Mouse (Mus musculus) megakaryocyte, embryonic 14.5 days (primary cell): ENCODE data around the gene Man1c1. TPM values are rescaled to one million over a fixed set of nuclear protein-coding genes. Genes with fewer than 3 reads are reported as not detected.

Source experiments
- H3K27me3 ChIP-seq: replicated peaks from 2 replicates; pipeline ENCODE3; 2012; ENCODE audit warnings: inconsistent platforms
- H3K36me3 ChIP-seq: replicated peaks from 2 replicates; pipeline ENCODE3; 2012; ENCODE audit warnings: low read length, inconsistent platforms, mixed read lengths
- H3K4me1 ChIP-seq: 2 replicates; pipeline ENCODE4 v1.6.1; 2012; ENCODE audit warnings: inconsistent platforms
- H3K4me3 ChIP-seq: replicated peaks from 2 replicates; pipeline ENCODE3; 2012; ENCODE audit warnings: moderate library complexity, mild to moderate bottlenecking, inconsistent platforms
- H3K9me3 ChIP-seq: 2 replicates; pipeline ENCODE4 v1.6.1; 2012; ENCODE audit warnings: inconsistent platforms
- FLI1 ChIP-seq: IDR thresholded peaks from 2 replicates; pipeline ENCODE4 v1.6.1; 2012; ENCODE audit warnings: low read length, inconsistent platforms, mixed read lengths
- GATA1 ChIP-seq: IDR thresholded peaks from 3 replicates; pipeline ENCODE4 v1.6.1; 2012; ENCODE audit warnings: mixed read lengths, low read length, inconsistent platforms, borderline replicate concordance
- polyA plus RNA-seq: library from polyadenylated mRNA; stranded (reverse); fragments of >175 nt; gene quantifications from 2 replicates; pipeline ENCODE4 v1.2.3, GENCODE M21; 2012; ENCODE audit warnings: low replicate concordance; ENCODE audit not compliant: insufficient read depth

The Man1c1 gene
- polyA plus RNA-seq, 1 experiment = 5.9 TPM

- H3K4me3 ChIP-seq = no peak overlapping the region
- peaks cover 82% of the 10 kb centered on the region for H3K27me3 ChIP-seq
- H3K36me3 ChIP-seq = no peaks in the 10 kb centered on the region
- TF ChIP-seq GATA1 = no peak
- TF ChIP-seq FLI1 = no peak
- H3K4me1 ChIP-seq = no peaks in the 10 kb centered on the region
- H3K9me3 ChIP-seq = peaks cover 11% of the 10 kb centered on the region
These were observed 126.8 kb downstream of the Man1c1 start for GRCm38 (mm10) chr4:134577281-134577680.

DNA sequence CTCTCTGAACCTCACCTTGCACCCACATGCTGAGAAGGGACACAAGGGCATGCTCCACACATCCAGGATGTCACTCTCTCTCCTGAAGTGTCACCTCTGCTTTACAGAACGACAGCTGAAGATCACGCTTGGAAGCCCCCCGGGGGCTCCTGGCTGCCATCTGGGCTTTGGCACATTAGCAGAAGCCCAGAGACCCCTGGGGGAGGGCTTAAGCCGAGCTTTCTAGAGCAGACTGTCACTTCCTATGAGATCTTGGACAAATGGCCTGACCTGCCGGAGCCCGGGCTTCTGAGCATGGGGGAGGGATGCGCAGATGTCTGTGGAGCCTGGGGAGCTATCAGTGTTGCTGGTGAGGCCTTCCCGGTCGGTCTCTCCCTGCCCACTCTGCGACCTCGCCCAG is 128.6 kb downstream of the Man1c1 start:
- no peak overlapping the region for H3K4me3 ChIP-seq
- H3K9me3 ChIP-seq = peaks cover 11% of the 10 kb centered on the region
- H3K27me3 ChIP-seq = peaks cover 81% of the 10 kb centered on the region
- no peaks in the 10 kb centered on the region for H3K36me3 ChIP-seq
- H3K4me1 ChIP-seq = no peaks in the 10 kb centered on the region
- TF ChIP-seq FLI1 (no peak), GATA1 (no peak)

- TF ChIP-seq GATA1 (no peak), FLI1 (no peak)
- H3K27me3 ChIP-seq = peaks cover 80% of the 10 kb centered on the region
- no peak overlapping the region for H3K4me3 ChIP-seq
- H3K4me1 ChIP-seq = peaks cover 6% of the 10 kb centered on the region
- no peaks in the 10 kb centered on the region for H3K36me3 ChIP-seq
- H3K9me3 ChIP-seq = peaks cover 15% of the 10 kb centered on the region
These were observed 131.4 kb downstream of the Man1c1 start for GRCm38 (mm10) chr4:134572449-134573300.

DNA sequence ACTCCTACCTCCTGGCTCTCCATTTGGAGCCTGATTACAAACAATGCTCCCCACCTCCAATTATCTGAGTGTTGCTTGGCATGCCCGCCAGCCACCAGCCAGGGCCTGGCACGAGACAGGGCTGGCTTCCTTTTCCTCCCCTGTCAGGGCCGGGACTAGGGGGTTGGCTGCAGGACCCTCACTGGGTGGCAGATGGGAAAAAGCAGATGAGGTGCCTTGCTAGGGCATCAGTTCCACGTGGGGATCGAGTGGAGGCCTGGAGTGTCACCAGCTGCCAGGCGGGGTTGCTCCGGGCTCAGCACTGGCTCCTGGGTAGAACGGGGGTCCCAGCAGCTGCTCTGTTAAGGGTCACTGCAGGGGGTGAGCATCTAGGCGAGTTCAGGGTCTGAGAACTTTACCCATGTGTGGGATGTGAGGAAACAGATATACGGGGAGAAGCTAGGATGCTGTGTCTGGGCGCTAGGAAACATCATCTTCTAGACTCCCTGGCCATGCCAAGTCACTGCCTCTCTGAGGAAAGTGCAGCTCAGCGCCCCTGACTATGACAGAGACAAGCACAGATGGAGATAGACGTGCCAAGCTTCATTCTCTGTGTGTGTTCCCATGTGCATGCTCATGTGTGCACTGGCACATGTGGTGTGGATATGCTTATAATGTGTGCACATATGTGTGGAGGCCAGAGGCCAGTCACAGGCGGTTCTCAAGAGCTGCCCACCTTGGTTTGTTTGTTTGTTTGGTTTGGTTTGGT is 133.2 kb downstream of the Man1c1 start:
- H3K9me3 ChIP-seq = peaks cover 22% of the 10 kb centered on the region
- TF ChIP-seq GATA1 (no peak), FLI1 (no peak)
- H3K36me3 ChIP-seq = no peaks in the 10 kb centered on the region
- peaks cover 6% of the 10 kb centered on the region for H3K4me1 ChIP-seq
- no peak overlapping the region for H3K4me3 ChIP-seq
- H3K27me3 ChIP-seq = peaks cover 75% of the 10 kb centered on the region

DNA sequence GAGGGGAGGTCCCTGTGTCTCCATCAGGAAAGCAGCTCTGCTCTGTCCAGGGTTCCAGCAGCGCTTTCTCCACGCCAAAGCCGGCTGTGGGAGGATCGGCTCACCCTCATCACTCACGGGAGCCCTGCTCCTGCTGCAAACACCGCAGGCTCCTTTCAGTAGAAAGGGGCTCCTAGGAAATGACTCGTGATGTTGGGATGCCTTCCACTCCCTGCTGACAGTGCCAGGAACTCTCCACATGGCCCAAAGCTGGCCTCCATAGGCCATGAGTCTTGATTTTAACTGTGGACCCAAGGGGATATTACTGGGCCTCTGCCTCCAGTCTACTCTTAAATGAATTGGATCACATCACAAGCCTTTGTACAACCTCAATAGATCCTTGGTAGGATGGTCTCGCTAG is 134.3 kb downstream of the Man1c1 start:
- TF ChIP-seq GATA1 (no peak), FLI1 (no peak)
- Histone ChIP-seq H3K4me1 (peaks cover 6% of the 10 kb centered on the region), H3K27me3 (peaks cover 71% of the 10 kb centered on the region), H3K4me3 (no peak overlapping the region), H3K36me3 (peaks cover 4% of the 10 kb centered on the region), H3K9me3 (peaks cover 33% of the 10 kb centered on the region)

DNA sequence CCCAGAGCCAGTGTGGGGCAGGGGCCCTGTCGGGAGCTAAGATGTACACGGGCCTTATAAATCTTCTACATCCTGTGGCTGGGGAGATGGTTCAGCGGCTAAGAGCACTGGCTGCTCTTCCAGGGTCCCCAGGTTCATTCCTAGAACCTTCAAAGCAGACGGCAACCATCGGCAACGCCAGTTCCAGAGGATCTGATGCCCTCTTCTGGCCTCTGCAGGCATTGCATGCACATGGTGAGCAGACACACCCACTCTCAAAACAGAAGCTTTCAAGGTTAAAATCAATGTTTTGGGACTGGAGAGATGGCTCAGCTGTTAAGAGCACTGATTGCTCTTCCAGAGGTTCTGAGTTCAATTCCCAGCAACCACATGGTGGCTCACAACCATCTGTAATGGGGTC is 134.9 kb downstream of the Man1c1 start:
- Histone ChIP-seq H3K27me3 (peaks cover 71% of the 10 kb centered on the region), H3K4me1 (peaks cover 6% of the 10 kb centered on the region), H3K36me3 (peaks cover 4% of the 10 kb centered on the region), H3K4me3 (no peak overlapping the region), H3K9me3 (peaks cover 34% of the 10 kb centered on the region)
- no peak for TF ChIP-seq GATA1
- TF ChIP-seq FLI1 = no peak

DNA sequence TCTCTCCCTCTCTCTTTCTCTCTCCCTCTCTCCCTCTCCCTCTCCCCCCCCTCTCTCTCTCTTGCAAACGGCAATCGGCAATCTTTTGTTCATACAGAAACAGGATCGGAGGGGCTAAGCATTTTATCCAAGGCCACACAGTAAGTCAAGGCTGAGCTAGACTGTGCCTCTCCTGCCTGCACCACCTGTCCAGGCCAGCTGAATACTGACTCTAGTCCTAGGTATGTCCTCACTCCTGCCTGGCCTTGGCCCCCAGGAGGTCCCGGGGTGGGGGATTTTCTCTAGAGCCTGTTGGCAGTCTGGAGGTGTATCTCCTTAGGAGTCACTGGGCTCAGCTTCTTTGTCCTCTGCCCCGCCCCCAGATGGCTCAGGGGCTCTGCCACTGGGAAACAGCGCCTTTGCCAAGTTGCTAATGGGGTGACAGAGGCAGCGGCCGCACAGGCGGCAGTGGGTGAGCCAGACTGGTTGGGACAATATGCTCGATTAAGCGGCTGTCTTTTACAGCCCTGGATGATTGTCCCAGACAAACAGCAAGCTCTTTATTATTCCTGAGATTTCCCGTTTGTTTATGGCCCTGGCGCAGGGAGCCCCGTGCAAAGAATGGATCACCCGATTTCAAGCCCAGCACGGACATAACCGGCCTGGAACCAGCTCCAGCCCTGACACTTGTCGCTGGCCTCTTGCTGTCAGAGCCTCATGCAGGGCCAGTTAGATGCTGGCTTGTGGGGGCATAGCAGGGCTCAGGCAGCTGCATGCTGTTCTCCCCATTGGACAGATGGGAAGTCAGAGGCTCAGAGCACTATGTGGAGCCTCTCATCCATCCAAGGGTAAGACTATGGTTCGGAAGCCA is 136.5 kb downstream of the Man1c1 start:
- Histone ChIP-seq H3K9me3 (peaks cover 28% of the 10 kb centered on the region), H3K27me3 (peaks cover 75% of the 10 kb centered on the region), H3K4me3 (no peak overlapping the region), H3K36me3 (peaks cover 7% of the 10 kb centered on the region), H3K4me1 (peaks cover 6% of the 10 kb centered on the region)
- no peak for TF ChIP-seq FLI1
- no peak for TF ChIP-seq GATA1

DNA sequence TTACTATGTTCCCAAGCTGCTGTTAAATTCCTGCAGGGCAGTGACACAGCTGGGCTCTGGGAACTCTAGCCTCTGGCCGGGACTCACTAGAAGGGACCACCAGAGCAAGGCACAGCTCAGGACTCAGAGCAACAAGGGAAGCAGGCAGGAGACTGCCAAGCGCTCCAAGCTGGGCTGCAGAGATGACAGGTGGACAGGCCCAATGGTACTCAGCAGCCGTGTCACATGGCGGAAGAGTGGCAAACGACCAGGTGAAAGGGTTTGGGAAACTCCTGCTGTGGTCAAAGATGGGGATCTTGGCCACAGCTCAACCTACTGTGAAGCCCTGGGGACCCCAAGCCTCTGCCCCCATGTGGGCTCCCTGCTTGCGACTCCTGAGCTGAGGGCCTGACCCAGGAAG is 140.0 kb downstream of the Man1c1 start:
- H3K36me3 ChIP-seq = peaks cover 7% of the 10 kb centered on the region
- H3K27me3 ChIP-seq = peaks cover 60% of the 10 kb centered on the region
- TF ChIP-seq GATA1 = no peak
- no peak for TF ChIP-seq FLI1
- H3K9me3 ChIP-seq = peaks cover 26% of the 10 kb centered on the region
- no peak overlapping the region for H3K4me3 ChIP-seq
- no peaks in the 10 kb centered on the region for H3K4me1 ChIP-seq

- peaks cover 23% of the 10 kb centered on the region for H3K9me3 ChIP-seq
- H3K4me3 ChIP-seq = no peak overlapping the region
- H3K27me3 ChIP-seq = peaks cover 59% of the 10 kb centered on the region
- peaks cover 7% of the 10 kb centered on the region for H3K36me3 ChIP-seq
- no peaks in the 10 kb centered on the region for H3K4me1 ChIP-seq
- TF ChIP-seq FLI1 (no peak), GATA1 (no peak)
These were observed 140.5 kb downstream of the Man1c1 start for GRCm38 (mm10) chr4:134563624-134564023.
